Mouse (Mus musculus) embryo, embryonic 10.5 days (tissue): ENCODE results near the gene Rsbn1l.

Experiments
- DNase-seq: peaks from one replicate; pipeline ENCODE4 v3.0.0-alpha.2; 2015; ENCODE audit warnings: low spot score

The Rsbn1l gene

GRCm38 (mm10) chr5:20904647-20905046 is 51.6 kb downstream of the Rsbn1l start:
- DNase-seq = no peak

- no peak for DNase-seq
Observed at GRCm38 (mm10) chr5:20897446-20898167, 58.6 kb downstream of the Rsbn1l start.

GRCm38 (mm10) chr5:20884036-20884620 is 72.1 kb downstream of the Rsbn1l start:
- no peak for DNase-seq

- peak; percentile 99 for DNase-seq
Observed at GRCm38 (mm10) chr5:20881915-20882800, 74.0 kb downstream of the Rsbn1l start, which contains the start of the genes Phtf2 and Tmem60. TSS of gene Phtf2 (minus strand) at chr5:20882124. TSS of gene Tmem60 (plus strand) at chr5:20882191.

- peak; percentile 57 for DNase-seq
Observed at GRCm38 (mm10) chr5:20880797-20881775, 75.1 kb downstream of the Rsbn1l start.

GRCm38 (mm10) chr5:20880386-20880785 is 75.8 kb downstream of the Rsbn1l start:
- no peak for DNase-seq

GRCm38 (mm10) chr5:20876934-20877426 is 79.2 kb downstream of the Rsbn1l start:
- no peak for DNase-seq

- no peak for DNase-seq
Observed at GRCm38 (mm10) chr5:20873146-20873545, 83.1 kb downstream of the Rsbn1l start.

GRCm38 (mm10) chr5:20865193-20865755 is 90.9 kb downstream of the Rsbn1l start:
- no peak for DNase-seq

GRCm38 (mm10) chr5:20864216-20864969 is 91.8 kb downstream of the Rsbn1l start:
- DNase-seq = no peak

GRCm38 (mm10) chr5:20861901-20862300 is 94.3 kb downstream of the Rsbn1l start:
- DNase-seq = no peak

GRCm38 (mm10) chr5:20860565-20860964 is 95.6 kb downstream of the Rsbn1l start:
- DNase-seq = no peak

GRCm38 (mm10) chr5:20858404-20858803 is 97.8 kb downstream of the Rsbn1l start:
- DNase-seq = no peak

- no peak for DNase-seq
Observed at GRCm38 (mm10) chr5:20855066-20855465, 101.1 kb downstream of the Rsbn1l start.

GRCm38 (mm10) chr5:20847010-20847409 is 109.2 kb downstream of the Rsbn1l start:
- DNase-seq = no peak

- DNase-seq = no peak
Observed at GRCm38 (mm10) chr5:20843816-20844215, 112.4 kb downstream of the Rsbn1l start.

GRCm38 (mm10) chr5:20843405-20843804 is 112.8 kb downstream of the Rsbn1l start:
- no peak for DNase-seq
